Mouse (Mus musculus) urinary bladder, adult 18-20 months (tissue): ENCODE results near the gene Ppp1r9b.
"Not testable (repeated sequence)": the region's sequence is repeated elsewhere in the genome, so short reads cannot be mapped to it uniquely, and the experiment has no call there.

Source experiments
- DNase-seq, 2 experiments: peaks; one replicate each; pipeline ENCODE4 v3.0.0; 2022; ENCODE audit warnings: low spot score in 2 of 2, mixed read lengths in 2 of 2

Gene Ppp1r9b

GRCm38 (mm10) chr11:94998041-94998531, 7.3 kb downstream of the Ppp1r9b start:
- DNase-seq, result no peak

- no peak for DNase-seq
Observed at GRCm38 (mm10) chr11:95000128-95000527, 9.3 kb downstream of the Ppp1r9b start.

DNA sequence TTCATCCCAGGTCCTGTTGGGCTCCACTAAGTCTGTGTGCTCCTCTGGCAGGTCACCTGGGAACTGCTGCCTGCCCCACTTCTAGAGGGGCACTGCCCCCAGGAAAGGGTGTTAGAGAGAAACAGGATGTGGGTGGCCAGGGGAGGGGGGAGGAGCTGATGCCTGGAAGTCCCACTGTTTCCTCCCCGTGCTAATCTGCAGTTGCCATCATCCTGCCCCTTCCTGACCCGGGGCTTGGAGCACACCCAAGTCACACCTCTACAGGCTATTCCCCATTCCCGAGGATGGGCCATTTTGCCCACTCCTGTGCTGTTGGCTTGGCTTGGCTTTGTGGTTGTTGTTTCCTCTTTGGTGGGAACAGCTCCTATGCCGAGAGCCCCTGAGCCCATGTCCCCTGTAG, 9.7 kb downstream of the Ppp1r9b start:
- DNase-seq, result no peak

DNA sequence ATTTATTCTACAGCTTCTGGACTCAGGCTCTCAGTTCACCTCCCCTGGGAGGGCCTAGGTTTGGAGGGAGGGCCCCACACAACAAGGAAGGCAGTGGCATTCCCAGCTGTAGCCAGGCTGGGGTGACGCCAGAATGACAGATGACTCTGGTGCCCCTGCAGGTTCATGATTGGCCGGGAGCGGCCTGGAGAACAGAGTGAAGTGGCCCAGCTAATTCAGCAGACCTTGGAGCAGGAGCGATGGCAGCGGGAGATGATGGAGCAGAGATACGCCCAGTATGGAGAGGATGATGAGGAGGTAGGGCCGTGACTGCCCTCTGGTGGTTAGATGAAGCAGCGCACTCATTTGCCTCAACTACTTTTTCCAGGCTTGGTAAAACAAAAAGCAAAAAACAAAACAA, 10.2 kb downstream of the Ppp1r9b start:
- peak; percentile 51 to 53 for DNase-seq

GRCm38 (mm10) chr11:95001584-95002347, 10.9 kb downstream of the Ppp1r9b start:
- DNase-seq, result no peak

GRCm38 (mm10) chr11:95002705-95003104, 11.9 kb downstream of the Ppp1r9b start:
- DNase-seq, result no peak

- no peak for DNase-seq
Observed at GRCm38 (mm10) chr11:95004136-95004936, 13.5 kb downstream of the Ppp1r9b start.

DNA sequence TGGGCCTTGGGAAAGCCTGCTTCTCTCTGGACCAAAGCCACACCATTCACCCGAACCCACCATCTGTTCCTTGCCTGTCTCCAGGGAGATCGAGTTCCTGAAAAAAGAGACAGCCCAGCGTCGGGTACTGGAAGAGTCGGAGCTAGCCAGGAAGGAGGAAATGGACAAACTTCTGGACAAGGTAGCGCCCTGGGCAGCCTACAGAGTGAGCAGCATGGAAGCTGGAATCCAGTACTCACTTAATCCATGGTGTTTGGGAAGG, 14.0 kb downstream of the Ppp1r9b start:
- no peak for DNase-seq

DNA sequence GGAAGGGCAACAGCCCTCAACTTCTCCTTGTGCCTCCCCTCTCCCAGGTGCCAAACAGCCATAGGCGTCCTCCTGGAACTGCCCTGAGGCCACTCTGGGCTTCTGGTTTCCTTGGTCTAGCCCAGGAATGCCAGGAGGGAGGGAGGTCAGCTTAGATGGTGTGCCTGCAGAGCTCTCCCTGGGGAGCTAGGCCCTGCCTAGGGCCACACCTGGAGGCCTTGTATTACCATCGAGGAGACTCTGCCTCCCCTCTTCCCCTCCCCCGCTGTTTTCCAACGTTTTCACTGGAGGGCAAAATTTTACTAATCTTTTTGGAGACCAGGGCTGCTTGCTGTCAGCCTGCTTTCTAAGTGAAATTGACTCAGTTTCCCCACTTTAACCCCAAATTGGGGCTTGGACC, 15.2 kb downstream of the Ppp1r9b start:
- no peak for DNase-seq

DNA sequence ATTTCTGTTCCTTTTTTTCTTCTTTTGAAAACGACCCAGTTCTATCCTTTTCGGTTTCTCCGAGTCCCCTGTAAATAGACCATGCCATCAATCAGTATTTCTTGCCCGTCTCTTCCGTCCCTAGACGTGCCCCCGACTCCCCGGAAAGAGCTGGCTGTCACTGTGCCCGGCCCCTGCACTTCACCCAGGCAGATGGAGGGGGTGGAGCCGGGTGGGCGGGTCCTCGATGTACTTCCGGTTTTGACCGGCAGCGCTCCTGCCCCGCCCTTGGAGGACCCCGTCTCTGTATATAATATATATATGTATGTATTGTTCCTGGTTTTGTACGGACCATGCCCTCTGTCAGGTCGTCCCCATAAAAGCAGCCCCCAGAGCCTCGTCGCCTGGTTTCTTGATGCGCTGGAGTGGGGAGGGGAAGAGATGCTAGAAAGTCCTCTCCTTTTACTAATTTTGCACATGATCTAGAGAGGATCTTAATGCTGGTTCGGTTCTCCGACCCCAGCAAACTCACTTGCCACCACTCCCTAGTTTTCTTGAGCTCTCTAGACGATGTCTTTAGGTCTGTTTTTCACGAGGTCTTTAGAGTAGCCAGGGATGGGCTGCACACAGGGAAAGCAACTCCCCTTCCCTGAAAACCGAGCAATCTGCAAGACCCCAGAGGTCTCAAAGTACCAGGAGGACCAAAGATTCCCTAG, 15.8 kb downstream of the Ppp1r9b start:
- DNase-seq, result peak; percentile 69 to 75

DNA sequence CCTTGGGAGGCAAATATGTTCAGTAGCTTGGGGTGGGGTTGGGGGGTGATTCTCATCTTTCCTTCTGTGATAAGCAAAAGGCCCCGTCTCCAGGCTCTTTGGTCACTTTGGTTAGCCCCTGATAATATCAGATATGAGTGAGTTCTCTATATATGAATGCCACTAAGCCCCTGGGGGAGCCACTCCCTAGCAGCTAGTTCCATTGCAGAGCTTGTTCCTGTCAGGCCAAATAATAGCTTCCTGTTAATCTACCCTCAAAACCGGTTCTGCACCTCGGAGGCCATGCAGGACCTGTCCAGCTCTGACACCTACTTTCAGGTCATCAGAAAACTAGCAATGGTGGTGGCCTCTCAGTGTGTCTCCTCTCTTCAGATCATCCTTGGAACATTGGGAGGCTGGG, 16.6 kb downstream of the Ppp1r9b start:
- no peak for DNase-seq

DNA sequence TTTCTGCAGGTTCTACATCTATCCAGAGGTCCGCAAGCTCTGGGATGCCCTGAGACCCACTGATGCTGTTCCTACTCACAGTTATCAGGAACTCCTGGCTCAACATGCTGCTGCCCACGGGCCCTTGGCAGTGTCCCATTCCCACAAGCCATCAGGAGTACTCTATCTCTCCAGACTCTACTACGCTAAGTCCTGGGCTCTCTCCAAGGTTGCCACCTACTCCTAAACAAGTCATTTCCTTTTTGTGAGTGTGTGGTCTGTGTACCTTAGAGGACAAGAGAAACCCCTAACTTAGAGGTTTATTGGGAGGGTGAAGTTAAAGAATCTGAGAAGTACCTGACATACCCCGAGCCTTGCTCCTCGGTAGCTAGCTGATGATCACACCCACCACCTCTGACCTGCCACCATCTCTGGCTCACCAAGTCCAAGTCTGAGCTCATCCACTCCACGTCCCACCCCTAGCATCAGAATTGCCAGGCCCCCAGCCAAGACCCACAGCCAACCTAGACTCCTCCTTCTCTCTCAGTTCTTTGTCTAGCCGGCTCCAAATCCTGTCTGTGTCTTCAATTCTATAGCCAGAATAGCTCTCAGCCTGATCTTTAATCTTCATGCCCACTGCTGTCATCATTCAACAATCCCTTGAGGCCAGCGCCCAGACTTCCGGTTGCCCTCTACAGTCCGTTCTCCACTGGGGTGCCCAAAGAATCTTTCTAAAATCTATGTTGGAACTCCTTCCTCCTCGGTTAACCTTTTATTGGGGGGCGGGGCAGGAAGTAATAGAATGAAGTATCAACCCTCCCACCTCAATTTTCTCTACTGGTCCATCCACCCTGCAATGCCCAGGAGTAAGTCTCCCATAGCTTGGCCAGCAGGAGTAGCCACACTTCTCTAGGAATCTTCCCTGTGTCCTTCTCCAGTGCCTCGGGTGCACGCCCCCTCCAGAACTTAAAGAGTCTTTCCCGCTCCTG, 18.1 kb downstream of the Ppp1r9b start:
- DNase-seq, result no peak

GRCm38 (mm10) chr11:95009629-95010014, 18.8 kb downstream of the Ppp1r9b start, which contains the start of gene Samd14:
Gene Samd14 (plus strand): TSS chr11:95009879.
- peak in 1 of 2 experiments; percentile 53 for DNase-seq

DNA sequence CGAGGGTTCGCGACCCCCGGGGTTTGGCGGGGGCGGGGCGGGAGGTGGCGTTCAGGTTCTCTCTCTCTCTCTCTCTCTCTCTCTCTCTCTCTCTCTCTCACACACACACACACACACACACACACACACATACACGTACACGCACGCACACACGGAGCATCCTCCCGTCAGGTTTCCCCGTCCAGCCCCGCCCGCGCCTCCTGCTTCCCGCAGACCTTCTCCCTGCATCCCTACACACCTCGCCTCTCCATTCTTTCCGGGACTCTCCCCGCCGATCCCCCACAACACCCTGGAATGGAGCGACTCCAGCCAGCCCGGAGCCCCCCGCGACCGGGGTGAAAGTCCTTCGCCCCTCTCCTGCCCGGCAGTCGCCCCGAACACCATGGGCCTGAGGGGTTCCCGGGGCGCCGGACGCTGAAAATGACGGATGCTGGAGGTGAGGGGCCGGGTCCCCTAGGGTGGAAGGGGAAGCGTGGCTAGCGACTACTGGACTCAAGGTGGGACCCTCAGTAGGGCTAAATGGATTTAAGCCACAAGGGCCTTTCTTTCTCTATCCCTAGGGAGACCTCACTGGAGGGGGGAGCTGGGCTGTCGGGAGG, 19.4 kb downstream of the Ppp1r9b start:
- no peak for DNase-seq

DNA sequence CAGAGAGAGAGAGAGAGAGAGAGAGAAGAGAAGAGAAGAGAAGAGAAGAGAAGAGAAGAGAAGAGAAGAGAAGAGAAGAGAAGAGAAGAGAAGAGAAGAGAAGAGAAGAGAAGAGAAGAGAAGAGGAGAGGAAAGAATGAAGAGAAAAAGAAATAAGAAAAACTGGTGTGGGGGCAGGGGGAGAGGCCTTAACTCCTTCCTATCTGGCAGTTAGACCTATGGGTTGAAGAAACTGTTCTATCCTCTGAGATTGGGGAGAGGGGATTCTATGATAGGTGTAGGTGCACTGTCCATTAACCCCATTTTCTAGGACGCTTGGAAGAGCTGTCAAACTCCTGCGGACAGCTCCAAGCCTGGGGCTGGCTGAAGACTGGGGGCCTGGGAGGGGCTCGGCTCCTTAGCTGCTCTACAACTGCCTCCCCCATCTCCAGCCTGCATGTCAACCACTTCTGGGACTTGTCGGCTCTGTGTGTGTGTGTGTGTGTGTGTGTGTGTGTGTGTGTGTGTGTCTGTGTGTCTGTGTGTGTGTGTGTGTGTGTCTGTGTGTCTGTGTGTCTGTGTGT, 20.1 kb downstream of the Ppp1r9b start:
- DNase-seq, result not testable (repeated sequence)

DNA sequence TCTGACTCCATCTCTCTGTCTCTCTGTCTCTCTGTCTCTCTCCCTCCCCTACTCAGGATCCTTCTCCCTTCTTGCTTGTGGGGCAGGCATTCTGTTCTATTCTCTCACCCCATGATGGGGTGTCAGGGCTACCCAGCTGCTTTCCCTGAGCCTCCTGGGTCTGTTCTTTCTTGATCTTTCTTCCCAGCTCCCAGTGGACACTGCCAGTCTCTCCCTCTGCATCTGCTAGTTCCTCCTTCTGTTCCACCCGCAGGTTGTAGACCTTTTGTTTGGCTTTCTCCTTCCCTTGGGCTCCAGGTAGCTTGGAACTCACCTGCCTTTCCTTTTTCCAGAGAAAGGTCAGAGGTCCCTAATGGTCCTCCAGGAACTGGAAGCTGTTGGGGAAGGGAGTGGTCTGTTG, 20.6 kb downstream of the Ppp1r9b start:
- DNase-seq, result no peak

DNA sequence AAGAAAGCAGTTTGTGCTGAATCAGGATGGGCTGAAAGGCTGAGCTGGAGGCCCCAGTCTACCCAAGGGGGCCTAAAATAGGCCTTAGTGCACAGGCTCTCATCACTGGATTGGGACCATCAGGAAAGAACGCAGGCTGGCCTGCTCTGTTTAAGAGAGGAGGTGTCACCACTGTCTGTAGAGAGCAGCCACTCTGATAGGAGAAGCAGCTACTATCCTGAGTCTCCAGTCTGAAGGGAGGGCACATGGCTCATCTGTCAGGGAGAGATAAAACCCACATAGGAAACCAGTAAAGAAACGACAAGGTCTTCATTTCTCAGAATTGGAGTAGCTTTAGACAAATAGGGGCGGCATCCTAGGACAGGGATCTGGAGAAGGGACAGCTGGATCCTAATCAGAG, 21.2 kb downstream of the Ppp1r9b start:
- DNase-seq, result no peak

DNA sequence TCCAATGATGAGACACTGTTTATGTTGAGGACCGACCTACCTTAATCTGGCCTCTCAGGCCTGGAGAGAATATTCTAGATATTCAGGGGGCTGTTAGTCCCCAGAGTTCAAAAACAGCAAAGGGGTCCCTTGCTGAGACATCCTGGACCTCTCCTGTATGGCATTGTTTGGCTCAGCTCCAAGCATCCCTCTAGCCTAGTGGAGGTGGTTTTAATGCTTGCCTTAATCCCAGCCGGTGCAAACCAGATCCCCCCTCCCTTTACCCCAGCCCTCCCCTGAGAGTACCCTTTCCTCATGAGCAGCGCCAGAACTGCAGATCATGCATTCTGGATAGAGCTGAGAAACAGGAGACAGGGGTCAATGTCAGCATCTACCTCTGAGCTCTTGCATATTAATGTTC, 21.7 kb downstream of the Ppp1r9b start:
- DNase-seq, result no peak

- DNase-seq, result no peak
Observed at GRCm38 (mm10) chr11:95015484-95015883, 24.6 kb downstream of the Ppp1r9b start.

- DNase-seq, result no peak
Observed at GRCm38 (mm10) chr11:95022237-95022992, 31.6 kb downstream of the Ppp1r9b start.
